Mouse (Mus musculus) mesoderm, embryonic 11.5 days (tissue): ENCODE measurements around the gene Idh2.
A peak's percentile ranks its signal among the peaks of the same experiment; 100 is the strongest.

Experiments
- DNase-seq: peaks from one replicate; pipeline ENCODE4 v3.0.0-alpha.2; 2012; ENCODE audit warnings: low read depth, low spot score

The Idh2 gene

GRCm38 (mm10) chr7:80085970-80086715 is 29.0 kb downstream of the Idh2 start:
- no peak for DNase-seq

GRCm38 (mm10) chr7:80084484-80084931 is 30.7 kb downstream of the Idh2 start:
- DNase-seq = peak; percentile 85

- no peak for DNase-seq
Measured at GRCm38 (mm10) chr7:80081586-80082554, 33.3 kb downstream of the Idh2 start.

- peak; percentile 70 for DNase-seq
Measured at GRCm38 (mm10) chr7:80078792-80079301, 36.3 kb downstream of the Idh2 start.

- no peak for DNase-seq
Measured at GRCm38 (mm10) chr7:80077801-80078200, 37.4 kb downstream of the Idh2 start.

- DNase-seq = no peak
Measured at GRCm38 (mm10) chr7:80076961-80077716, 38.1 kb downstream of the Idh2 start.

GRCm38 (mm10) chr7:80075946-80076583 is 39.1 kb downstream of the Idh2 start:
- peak; percentile 37 for DNase-seq

GRCm38 (mm10) chr7:80074921-80075441 is 40.2 kb downstream of the Idh2 start:
- no peak for DNase-seq

- DNase-seq = no peak
Measured at GRCm38 (mm10) chr7:80073506-80073905, 41.7 kb downstream of the Idh2 start.

- no peak for DNase-seq
Measured at GRCm38 (mm10) chr7:80072297-80072696, 42.9 kb downstream of the Idh2 start.

- DNase-seq = no peak
Measured at GRCm38 (mm10) chr7:80071209-80071608, 44.0 kb downstream of the Idh2 start.

- DNase-seq = no peak
Measured at GRCm38 (mm10) chr7:80069615-80070327, 45.4 kb downstream of the Idh2 start.

GRCm38 (mm10) chr7:80068341-80068740 is 46.9 kb downstream of the Idh2 start:
- DNase-seq = no peak

- DNase-seq = no peak
Measured at GRCm38 (mm10) chr7:80066675-80067455, 48.3 kb downstream of the Idh2 start.

- DNase-seq = no peak
Measured at GRCm38 (mm10) chr7:80065250-80065649, 49.9 kb downstream of the Idh2 start.

- no peak for DNase-seq
Measured at GRCm38 (mm10) chr7:80063902-80064736, 51.1 kb downstream of the Idh2 start.

GRCm38 (mm10) chr7:80063244-80063643 is 51.9 kb downstream of the Idh2 start:
- no peak for DNase-seq

- no peak for DNase-seq
Measured at GRCm38 (mm10) chr7:80062083-80062826, 52.9 kb downstream of the Idh2 start.
